Mouse (Mus musculus) bone marrow, adult 2 months (tissue): ENCODE data around the gene Rnf169. TPM values are rescaled to one million over a fixed set of nuclear protein-coding genes. Genes with fewer than 3 reads are reported as not detected.
"Not testable (repeated sequence)": the region's sequence is repeated elsewhere in the genome, so short reads cannot be mapped to it uniquely, and the experiment has no call there.

Experiments
- H3K27ac ChIP-seq: fragments of 200-500 bp; 2 replicates; pipeline ENCODE4 v1.5.1; 2012; ENCODE audit warnings: low read depth, mild to moderate bottlenecking, control low read depth, inconsistent platforms, low read length; ENCODE audit not compliant: control insufficient read depth, poor library complexity, insufficient read depth
- H3K4me1 ChIP-seq: fragments of 200-500 bp; 2 replicates; pipeline ENCODE4 v1.6.1; 2011; ENCODE audit warnings: low read length; ENCODE audit not compliant: control insufficient read depth, insufficient read depth
- H3K4me3 ChIP-seq: fragments of 200-500 bp; replicated peaks from 2 replicates; pipeline ENCODE3; 2011; ENCODE audit warnings: mild to moderate bottlenecking, low read depth, low read length, control low read depth; ENCODE audit not compliant: control insufficient read depth
- CTCF ChIP-seq: fragments of 200-500 bp; IDR thresholded peaks from 2 replicates; pipeline ENCODE4 v1.5.1; 2011; ENCODE audit warnings: low read length, control low read depth; ENCODE audit not compliant: control insufficient read depth, insufficient read depth
- POLR2A ChIP-seq: fragments of 200-500 bp; IDR thresholded peaks from 2 replicates; pipeline ENCODE4 v1.6.1; 2011; ENCODE audit warnings: low read depth, mild to moderate bottlenecking, control low read depth, low read length, borderline replicate concordance; ENCODE audit not compliant: control insufficient read depth
- WGBS: fragments of 180-500 bp; shearing (Covaris S2); methylation state at CpG from one replicate; pipeline ENCODE4 v1.1.7; 2018; 5-methylcytosine and 5-hydroxymethylcytosine counted together
- polyA plus RNA-seq: library from polyadenylated mRNA; stranded (reverse); fragments of >200 nt; gene quantifications from 2 replicates; pipeline ENCODE4 v1.2.4, GENCODE M21; 2011; ENCODE audit warnings: low replicate concordance; ENCODE audit not compliant: missing spikeins, insufficient read depth, insufficient read length

The Rnf169 gene
- polyA plus RNA-seq, 1 experiment = 22.3 TPM

GRCm38 (mm10) chr7:99947329-99947728, 32.9 kb downstream of the Rnf169 start:
- Histone ChIP-seq H3K4me3 (no peak overlapping the region), H3K27ac (no peak overlapping the region), H3K4me1 (peaks cover 3% of the 10 kb centered on the region)
- 43% methylated on average over 9 of the region's 9 CpGs for WGBS
- no peak for TF ChIP-seq POLR2A
- no peak for TF ChIP-seq CTCF

- H3K4me3 ChIP-seq = no peak overlapping the region
- TF ChIP-seq POLR2A (no peak), CTCF (no peak)
- 54% methylated on average over 4 of the region's 4 CpGs for WGBS
- peaks cover 3% of the 10 kb centered on the region for H3K4me1 ChIP-seq
- H3K27ac ChIP-seq = no peak overlapping the region
Measured at GRCm38 (mm10) chr7:99946356-99946755, 33.9 kb downstream of the Rnf169 start.

- Histone ChIP-seq H3K27ac (no peak overlapping the region), H3K4me3 (no peak overlapping the region), H3K4me1 (peaks cover 3% of the 10 kb centered on the region)
- WGBS = 93% methylated on average over 3 of the region's 3 CpGs
- no peak for TF ChIP-seq POLR2A
- no peak for TF ChIP-seq CTCF
Measured at GRCm38 (mm10) chr7:99945939-99946338, 34.3 kb downstream of the Rnf169 start.

GRCm38 (mm10) chr7:99945012-99945411, 35.2 kb downstream of the Rnf169 start:
- H3K4me3 ChIP-seq, H3K4me1 ChIP-seq, H3K27ac ChIP-seq: not testable (repeated sequence)
- WGBS = 89% methylated on average over 22 of the region's 22 CpGs

- no peak overlapping the region for H3K4me3 ChIP-seq
- 95% methylated on average over 3 of the region's 3 CpGs for WGBS
- H3K4me1 ChIP-seq = peaks cover 3% of the 10 kb centered on the region
- TF ChIP-seq POLR2A (no peak), CTCF (no peak)
- H3K27ac ChIP-seq = no peak overlapping the region
Measured at GRCm38 (mm10) chr7:99944520-99944919, 35.7 kb downstream of the Rnf169 start.

- Histone ChIP-seq H3K27ac (no peak overlapping the region), H3K4me3 (no peak overlapping the region), H3K4me1 (no peaks in the 10 kb centered on the region)
- TF ChIP-seq CTCF (no peak), POLR2A (no peak)
- WGBS = 88% methylated on average over 1 of the region's 1 CpGs
Measured at GRCm38 (mm10) chr7:99940669-99941068, 39.6 kb downstream of the Rnf169 start.

- no peak overlapping the region for H3K27ac ChIP-seq
- TF ChIP-seq CTCF (peak; percentile 32), POLR2A (no peak)
- H3K4me3 ChIP-seq = no peak overlapping the region
- H3K4me1 ChIP-seq = no peaks in the 10 kb centered on the region
- 87% methylated on average over 1 of the region's 1 CpGs for WGBS
Measured at GRCm38 (mm10) chr7:99935758-99936157, 44.5 kb downstream of the Rnf169 start.

- no peak overlapping the region for H3K4me3 ChIP-seq
- H3K27ac ChIP-seq = no peak overlapping the region
- WGBS = 73% methylated on average over 10 of the region's 10 CpGs
- TF ChIP-seq CTCF (peak; percentile 39), POLR2A (no peak)
- H3K4me1 ChIP-seq = no peaks in the 10 kb centered on the region
Measured at GRCm38 (mm10) chr7:99926916-99927714, 53.1 kb downstream of the Rnf169 start.

GRCm38 (mm10) chr7:99920416-99920815, 59.8 kb downstream of the Rnf169 start:
- no peaks in the 10 kb centered on the region for H3K4me1 ChIP-seq
- 75% methylated on average over 2 of the region's 2 CpGs for WGBS
- H3K4me3 ChIP-seq = no peak overlapping the region
- no peak for TF ChIP-seq CTCF
- TF ChIP-seq POLR2A = no peak
- no peak overlapping the region for H3K27ac ChIP-seq
